Mouse (Mus musculus) liver, embryonic 14.5 days (tissue): ENCODE measurements around the gene Pfas.

Source experiments
- CTCF ChIP-seq: IDR thresholded peaks from 2 replicates; pipeline ENCODE4 v1.5.1; 2016; ENCODE audit warnings: antibody characterized with exemption, low read depth, control low read depth
- EP300 ChIP-seq: IDR thresholded peaks from 2 replicates; pipeline ENCODE4 v1.6.1; 2016; ENCODE audit warnings: antibody characterized with exemption, low read depth

DNA sequence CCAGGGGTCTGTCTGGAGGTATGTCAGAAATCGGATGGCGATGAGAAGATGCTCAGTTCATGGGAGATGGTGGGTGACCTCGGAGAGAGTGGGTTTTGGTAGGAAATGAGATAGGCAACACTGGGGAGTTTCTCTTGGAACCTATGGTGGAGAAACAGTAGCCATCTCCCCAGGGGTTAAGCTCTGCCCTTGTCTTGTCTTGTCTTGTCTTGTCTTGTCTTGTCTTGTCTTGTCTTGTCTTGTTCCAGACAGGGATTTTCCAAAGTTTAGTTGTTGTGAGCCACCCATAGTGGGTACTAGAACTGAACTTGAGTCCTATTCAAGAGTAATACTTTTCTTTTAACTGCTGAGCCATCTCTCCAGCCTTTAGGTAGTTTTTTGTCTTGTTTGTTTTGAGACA is 18.3 kb upstream of the Pfas start:
- TF ChIP-seq CTCF (no peak), EP300 (no peak)
